Mouse (Mus musculus): ENCODE measurements at regions not wholly inside any gene's neighbourhood (a gene's known extent, or its start where the extent isn't known, plus 50 kb on each side); places are given as distances from the start of the nearest gene placed in this dataset.

- H3K4me3 ChIP-seq, result no peak overlapping the region
- H3K27me3 ChIP-seq (ENCODE audit: low read depth, poor library complexity, severe bottlenecking), result no peaks in the 10 kb centered on the region
- DNase-seq (ENCODE audit: low spot score), result peak; percentile 33
- H3K4me1 ChIP-seq, result peaks cover 15% of the 10 kb centered on the region
- H3K9me3 ChIP-seq (replicated peaks), result no peaks in the 10 kb centered on the region
- peak overlapping the region; percentile 43 for H3K27ac ChIP-seq (replicated peaks)
- 66% methylated on average over 8 of the region's 8 CpGs for WGBS
- no peaks in the 10 kb centered on the region for H3K36me3 ChIP-seq
These were observed 105.2 kb downstream of the Lrig3 start for GRCm38 (mm10) chr10:126070984-126071713.

GRCm38 (mm10) chr10:126071714-126072057 is 105.7 kb downstream of the Lrig3 start:
- Histone ChIP-seq H3K27me3 (ENCODE audit: low read depth, poor library complexity, severe bottlenecking) (no peaks in the 10 kb centered on the region), H3K27ac (replicated peaks) (peak overlapping the region; percentile 43), H3K9me3 (replicated peaks) (no peaks in the 10 kb centered on the region), H3K36me3 (no peaks in the 10 kb centered on the region), H3K4me1 (peaks cover 15% of the 10 kb centered on the region), H3K4me3 (no peak overlapping the region)
- WGBS, result 55% methylated on average over 3 of the region's 3 CpGs
- DNase-seq (ENCODE audit: low spot score), result no peak

GRCm38 (mm10) chr10:126077313-126077966 is 111.5 kb downstream of the Lrig3 start:
- 83% methylated on average over 1 of the region's 1 CpGs for WGBS
- no peak overlapping the region for H3K27ac ChIP-seq (replicated peaks)
- H3K27me3 ChIP-seq (ENCODE audit: low read depth, poor library complexity, severe bottlenecking), result no peaks in the 10 kb centered on the region
- H3K36me3 ChIP-seq, result no peaks in the 10 kb centered on the region
- H3K4me3 ChIP-seq, result no peak overlapping the region
- H3K9me3 ChIP-seq (replicated peaks), result no peaks in the 10 kb centered on the region; the same call in 1 of the 2 replicates
- no peaks in the 10 kb centered on the region for H3K4me1 ChIP-seq
- DNase-seq (ENCODE audit: low spot score), result no peak

- WGBS, result 57% methylated on average over 11 of the region's 11 CpGs
- H3K27me3 ChIP-seq (ENCODE audit: low read depth, poor library complexity, severe bottlenecking), result no peaks in the 10 kb centered on the region
- peaks cover 9% of the 10 kb centered on the region; the same call in 1 of the 2 replicates for H3K4me1 ChIP-seq
- H3K9me3 ChIP-seq (replicated peaks), result no peaks in the 10 kb centered on the region; the same call in 1 of the 2 replicates
- no peak overlapping the region for H3K4me3 ChIP-seq
- H3K27ac ChIP-seq (replicated peaks), result no peak overlapping the region
- no peaks in the 10 kb centered on the region for H3K36me3 ChIP-seq
- DNase-seq (ENCODE audit: low spot score), result peak; percentile 15
These were observed 116.6 kb downstream of the Lrig3 start for GRCm38 (mm10) chr10:126082576-126082975.

GRCm38 (mm10) chr10:126086684-126087083 is 120.7 kb downstream of the Lrig3 start:
- 87% methylated on average over 5 of the region's 5 CpGs for WGBS
- no peaks in the 10 kb centered on the region for H3K36me3 ChIP-seq
- no peak overlapping the region for H3K4me3 ChIP-seq
- H3K9me3 ChIP-seq (replicated peaks), result no peaks in the 10 kb centered on the region
- H3K27me3 ChIP-seq (ENCODE audit: low read depth, poor library complexity, severe bottlenecking), result no peaks in the 10 kb centered on the region
- no peak for DNase-seq (ENCODE audit: low spot score)
- no peak overlapping the region for H3K27ac ChIP-seq (replicated peaks)
- H3K4me1 ChIP-seq, result peaks cover 9% of the 10 kb centered on the region; the same call in 1 of the 2 replicates

GRCm38 (mm10) chr10:126094238-126094880 is 128.4 kb downstream of the Lrig3 start:
- Histone ChIP-seq H3K27me3 (ENCODE audit: low read depth, poor library complexity, severe bottlenecking) (no peaks in the 10 kb centered on the region), H3K36me3 (no peaks in the 10 kb centered on the region), H3K4me3 (no peak overlapping the region), H3K9me3 (replicated peaks) (no peaks in the 10 kb centered on the region), H3K4me1 (no peaks in the 10 kb centered on the region), H3K27ac (replicated peaks) (no peak overlapping the region)
- DNase-seq (ENCODE audit: low spot score), result no peak
- WGBS, result 87% methylated on average over 16 of the region's 16 CpGs

- Histone ChIP-seq H3K27ac (replicated peaks) (no peak overlapping the region), H3K36me3 (no peaks in the 10 kb centered on the region), H3K4me1 (no peaks in the 10 kb centered on the region), H3K9me3 (replicated peaks) (no peaks in the 10 kb centered on the region), H3K4me3 (no peak overlapping the region), H3K27me3 (ENCODE audit: low read depth, poor library complexity, severe bottlenecking) (no peaks in the 10 kb centered on the region)
- no peak for DNase-seq (ENCODE audit: low spot score)
- 92% methylated on average over 10 of the region's 10 CpGs for WGBS
These were observed 131.9 kb downstream of the Lrig3 start for GRCm38 (mm10) chr10:126097896-126098295.

- Histone ChIP-seq H3K4me3 (no peak overlapping the region), H3K27ac (replicated peaks) (no peak overlapping the region), H3K27me3 (ENCODE audit: low read depth, poor library complexity, severe bottlenecking) (no peaks in the 10 kb centered on the region), H3K36me3 (no peaks in the 10 kb centered on the region), H3K4me1 (no peaks in the 10 kb centered on the region), H3K9me3 (replicated peaks) (no peaks in the 10 kb centered on the region)
- WGBS, result 91% methylated on average over 15 of the region's 15 CpGs
- no peak for DNase-seq (ENCODE audit: low spot score)
These were observed 136.9 kb downstream of the Lrig3 start for GRCm38 (mm10) chr10:126102876-126103275.

GRCm38 (mm10) chr10:126113106-126113505 is 147.1 kb downstream of the Lrig3 start:
- WGBS, result 89% methylated on average over 5 of the region's 5 CpGs
- no peak for DNase-seq (ENCODE audit: low spot score)
- Histone ChIP-seq H3K27me3 (ENCODE audit: low read depth, poor library complexity, severe bottlenecking) (no peaks in the 10 kb centered on the region), H3K4me3 (no peak overlapping the region), H3K27ac (replicated peaks) (no peak overlapping the region), H3K36me3 (no peaks in the 10 kb centered on the region), H3K4me1 (no peaks in the 10 kb centered on the region), H3K9me3 (replicated peaks) (no peaks in the 10 kb centered on the region)

- 90% methylated on average over 7 of the region's 7 CpGs for WGBS
- Histone ChIP-seq H3K36me3 (no peaks in the 10 kb centered on the region), H3K27ac (replicated peaks) (no peak overlapping the region), H3K27me3 (ENCODE audit: low read depth, poor library complexity, severe bottlenecking) (no peaks in the 10 kb centered on the region), H3K4me1 (no peaks in the 10 kb centered on the region), H3K4me3 (no peak overlapping the region), H3K9me3 (replicated peaks) (no peaks in the 10 kb centered on the region)
- DNase-seq (ENCODE audit: low spot score), result no peak
These were observed 149.4 kb downstream of the Lrig3 start for GRCm38 (mm10) chr10:126115386-126115785.

GRCm38 (mm10) chr10:126121626-126122025 is 155.7 kb downstream of the Lrig3 start:
- Histone ChIP-seq H3K4me3 (no peak overlapping the region), H3K9me3 (replicated peaks) (no peaks in the 10 kb centered on the region), H3K36me3 (no peaks in the 10 kb centered on the region), H3K27ac (replicated peaks) (no peak overlapping the region), H3K27me3 (ENCODE audit: low read depth, poor library complexity, severe bottlenecking) (no peaks in the 10 kb centered on the region), H3K4me1 (no peaks in the 10 kb centered on the region)
- 88% methylated on average over 10 of the region's 10 CpGs for WGBS
- DNase-seq (ENCODE audit: low spot score), result no peak

GRCm38 (mm10) chr10:126122504-126122903 is 156.5 kb downstream of the Lrig3 start:
- 85% methylated on average over 5 of the region's 5 CpGs for WGBS
- DNase-seq (ENCODE audit: low spot score), result no peak

GRCm38 (mm10) chr10:126133188-126133587 is 167.2 kb downstream of the Lrig3 start:
- no peak for DNase-seq (ENCODE audit: low spot score)
- no peaks in the 10 kb centered on the region for H3K36me3 ChIP-seq
- WGBS, result 90% methylated on average over 3 of the region's 3 CpGs
- no peak overlapping the region for H3K4me3 ChIP-seq
- H3K27ac ChIP-seq (replicated peaks), result peak overlapping the region; percentile 33; the same call in 1 of the 2 replicates
- H3K4me1 ChIP-seq, result peaks cover 16% of the 10 kb centered on the region
- H3K27me3 ChIP-seq (ENCODE audit: low read depth, poor library complexity, severe bottlenecking), result no peaks in the 10 kb centered on the region
- H3K9me3 ChIP-seq (replicated peaks), result no peaks in the 10 kb centered on the region

More at GRCm38 (mm10) chr10:126122504-126122903, 156.5 kb downstream of the Lrig3 start:
- Histone ChIP-seq H3K4me3 (no peak overlapping the region), H3K4me1 (no peaks in the 10 kb centered on the region), H3K36me3 (no peaks in the 10 kb centered on the region), H3K27ac (replicated peaks) (no peak overlapping the region), H3K9me3 (replicated peaks) (no peaks in the 10 kb centered on the region), H3K27me3 (ENCODE audit: low read depth, poor library complexity, severe bottlenecking) (no peaks in the 10 kb centered on the region)
